Mouse (Mus musculus) cerebellum, adult 11 months (tissue): ENCODE data around the gene Slc25a31.

Experiments
- DNase-seq: peaks from one replicate; pipeline ENCODE4 v3.0.0; 2022

Gene Slc25a31

DNA sequence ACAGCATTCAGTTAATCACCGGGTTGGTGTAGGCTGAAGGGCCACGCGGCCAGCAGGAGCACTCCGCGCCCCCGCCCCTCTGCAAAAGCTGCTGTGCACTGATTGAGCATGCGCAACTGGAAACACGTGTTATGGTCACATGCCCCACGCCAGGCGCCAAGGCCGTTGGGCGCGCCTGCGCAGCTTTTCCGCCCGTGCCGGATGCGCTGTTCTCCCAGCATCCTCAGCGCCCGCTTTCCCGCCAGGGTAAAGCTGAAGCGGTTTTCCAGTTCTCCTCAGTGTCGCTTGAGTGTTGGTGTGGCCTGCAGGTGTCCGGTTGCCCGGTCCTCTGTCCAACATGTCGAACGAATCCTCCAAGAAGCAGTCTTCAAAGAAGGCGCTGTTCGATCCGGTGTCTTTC lies at the start of gene Slc25a31:
TSS of gene Slc25a31 (plus strand) at position 201 of the 400 bp plus-strand sequence.
- DNase-seq = no peak

DNA sequence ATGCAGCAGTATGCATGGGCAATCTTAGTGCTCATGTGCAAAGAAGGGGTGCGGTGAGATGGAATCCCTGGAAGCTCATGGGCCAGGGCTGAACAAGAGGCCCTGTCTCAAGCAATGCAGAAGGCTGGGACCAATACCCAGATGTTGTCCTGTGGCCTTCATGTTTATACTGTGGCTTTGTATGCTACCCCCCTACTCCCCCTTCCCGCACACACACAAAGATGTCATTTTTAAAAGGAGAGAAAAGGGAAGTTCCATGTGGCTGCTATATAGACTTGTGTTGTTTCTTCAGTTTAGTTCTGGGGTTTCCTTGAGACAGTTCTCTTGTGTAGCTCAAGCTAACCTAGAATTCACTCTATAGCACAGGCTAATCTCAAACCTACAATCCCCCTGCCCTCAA lies 48.4 kb upstream of the Slc25a31 start:
- DNase-seq = no peak

DNA sequence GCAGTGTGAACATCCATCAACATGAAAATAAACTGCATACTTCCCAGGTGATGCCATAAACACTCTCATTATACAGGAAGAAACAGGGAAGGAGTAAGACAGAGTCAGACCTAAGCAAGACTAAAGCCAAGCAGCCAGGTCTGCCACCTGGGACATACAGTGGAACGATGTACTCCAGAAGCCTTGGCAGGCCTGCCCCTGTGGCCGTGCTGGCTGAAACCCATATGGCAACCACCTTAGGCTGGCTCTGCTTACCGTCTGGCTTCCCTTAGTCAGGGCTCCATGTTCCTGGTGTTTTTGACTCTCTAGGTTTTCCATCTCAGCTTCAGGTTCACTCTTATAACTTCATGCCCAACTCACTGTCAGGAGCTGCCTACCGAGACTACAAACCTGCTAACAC lies 42.5 kb upstream of the Slc25a31 start:
- DNase-seq = peak; percentile 33

DNA sequence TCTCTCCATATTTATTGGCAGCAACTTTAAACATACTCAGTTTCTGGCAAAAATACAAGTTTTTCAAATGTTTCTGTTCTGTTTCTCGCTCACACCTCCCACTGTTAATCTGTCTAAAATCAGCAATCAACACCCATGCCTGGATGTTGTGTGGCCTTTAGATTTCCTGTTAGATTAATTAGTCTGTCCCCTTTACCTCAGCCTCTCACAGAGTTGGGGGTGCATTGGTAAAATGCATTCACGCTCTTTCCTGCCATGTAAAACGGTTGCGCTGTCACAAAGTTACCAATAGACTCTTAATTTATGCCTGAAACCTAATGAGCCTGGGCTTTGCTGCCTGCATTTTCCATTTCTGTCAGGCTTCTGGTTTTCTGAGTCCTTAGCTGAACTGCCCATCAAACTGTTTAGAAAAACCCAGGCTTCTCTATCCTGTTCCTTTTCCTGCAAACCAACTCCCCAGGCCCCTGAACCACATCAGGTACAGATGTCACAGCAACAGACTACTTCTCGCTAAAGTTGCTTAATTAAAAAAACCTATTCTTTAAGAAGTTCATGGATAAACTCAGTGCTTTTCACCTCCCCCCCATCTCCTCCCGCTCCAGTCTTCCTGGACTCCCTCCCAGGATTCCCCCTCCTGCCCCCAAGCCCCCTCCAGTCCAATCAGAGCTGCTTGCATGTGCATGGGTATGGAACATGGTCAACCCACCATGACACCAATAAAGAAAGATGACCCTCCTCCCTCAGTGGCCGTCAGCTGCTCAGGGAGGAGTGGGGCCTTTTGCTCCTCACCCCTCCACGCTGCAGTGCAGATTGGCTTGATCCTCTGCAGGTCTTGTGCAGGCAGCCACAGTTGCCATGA lies 41.6 kb upstream of the Slc25a31 start:
- DNase-seq = no peak

DNA sequence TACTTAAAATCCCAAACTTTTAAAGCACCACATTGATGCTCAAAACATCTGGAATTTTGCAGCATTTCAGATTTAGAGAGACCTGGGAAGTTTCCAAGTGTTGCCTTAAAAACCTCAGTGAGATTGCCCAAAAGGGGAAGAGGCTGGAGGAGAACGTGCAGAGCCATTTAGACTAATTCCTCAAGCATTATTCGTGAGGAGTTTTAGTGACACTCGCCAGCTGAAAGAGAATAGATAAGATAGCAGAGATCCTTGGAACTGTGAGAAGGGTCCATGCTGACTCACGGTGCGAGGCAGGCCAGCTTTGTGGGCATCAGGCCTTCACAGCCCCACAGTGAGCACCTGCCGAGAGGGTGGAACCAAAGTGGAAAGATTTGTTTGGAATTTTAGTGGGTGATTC lies 39.8 kb upstream of the Slc25a31 start:
- DNase-seq = no peak

DNA sequence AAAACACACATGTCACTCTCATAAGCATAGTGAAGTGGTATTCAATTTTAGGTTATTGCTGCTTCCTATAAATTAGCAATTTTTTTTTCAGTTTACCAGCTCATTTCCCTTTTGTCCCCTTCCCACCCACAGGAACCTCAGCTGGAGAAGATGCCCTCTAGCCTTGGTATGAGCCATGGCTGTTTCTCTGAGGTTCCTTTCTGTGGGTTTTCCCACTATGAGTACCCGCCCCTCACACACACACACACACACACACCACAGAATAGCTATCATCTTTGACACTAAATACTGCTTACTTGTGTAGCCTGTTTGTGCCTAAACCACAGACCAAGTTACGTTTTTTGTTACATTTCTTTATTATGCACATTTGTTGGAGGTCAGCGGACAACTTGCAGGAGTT lies 39.3 kb upstream of the Slc25a31 start:
- no peak for DNase-seq

DNA sequence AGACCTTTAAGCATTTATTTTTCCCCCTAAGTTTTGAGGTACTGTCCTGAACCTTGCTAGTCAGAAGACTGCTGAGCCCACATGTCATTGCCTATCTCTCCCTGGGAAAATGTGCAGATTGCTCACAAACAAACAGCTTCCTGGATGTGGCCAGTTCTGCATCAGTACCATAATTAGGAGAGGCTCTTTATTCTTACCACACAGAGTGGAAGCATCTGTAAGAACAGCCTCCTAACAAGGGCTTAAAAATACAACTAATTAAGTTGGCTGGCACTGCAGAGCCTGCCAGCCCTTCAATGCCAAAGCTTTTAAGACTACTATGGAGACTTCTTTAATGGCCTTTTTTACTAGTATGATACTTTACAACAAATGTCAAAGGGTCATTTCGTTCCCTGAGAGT lies 35.1 kb upstream of the Slc25a31 start:
- DNase-seq = no peak

DNA sequence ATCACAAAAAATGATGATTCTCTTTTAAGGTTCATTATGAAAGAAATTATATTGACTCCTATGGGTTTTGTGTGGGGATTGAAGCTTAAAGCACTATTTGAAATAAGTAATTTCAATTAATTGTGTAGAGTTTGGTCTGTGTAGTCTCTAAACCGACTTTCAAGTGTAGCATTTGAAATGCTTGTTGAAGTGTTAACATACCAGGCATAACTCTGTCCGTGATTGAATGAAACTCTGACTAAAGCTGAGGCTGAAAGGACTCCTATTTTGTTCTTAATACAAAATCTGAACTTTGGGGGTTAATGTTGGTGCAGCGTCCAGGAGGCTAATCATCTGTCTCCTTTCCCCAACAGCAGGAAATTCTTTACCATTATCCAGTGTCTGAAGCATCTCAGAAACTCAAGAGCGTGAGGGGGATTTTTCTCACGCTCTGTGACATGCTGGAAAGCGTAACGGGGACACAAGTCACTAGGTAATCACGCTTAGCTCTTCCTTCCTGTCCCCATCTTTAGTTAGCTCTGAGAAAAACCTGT lies 33.7 kb upstream of the Slc25a31 start:
- DNase-seq = no peak

DNA sequence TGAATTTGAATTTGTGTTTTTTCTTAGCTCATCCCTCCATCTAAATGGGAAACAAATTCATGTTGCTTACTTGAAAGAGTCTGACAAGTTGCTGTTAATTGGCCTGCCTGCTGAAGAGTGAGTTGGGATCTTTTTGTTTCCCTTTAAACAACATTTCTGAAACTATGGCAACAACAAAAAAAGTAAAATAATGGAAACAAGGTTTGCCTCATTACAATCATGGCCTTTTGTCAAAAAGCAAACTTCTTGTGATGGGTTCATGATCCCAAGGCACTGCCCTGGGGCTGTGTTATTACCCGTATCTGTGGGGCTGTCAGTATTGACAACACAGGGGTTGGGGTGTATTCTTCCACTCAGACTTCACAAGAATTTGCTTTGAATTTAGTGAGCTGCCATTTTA lies 29.8 kb upstream of the Slc25a31 start:
- no peak for DNase-seq

DNA sequence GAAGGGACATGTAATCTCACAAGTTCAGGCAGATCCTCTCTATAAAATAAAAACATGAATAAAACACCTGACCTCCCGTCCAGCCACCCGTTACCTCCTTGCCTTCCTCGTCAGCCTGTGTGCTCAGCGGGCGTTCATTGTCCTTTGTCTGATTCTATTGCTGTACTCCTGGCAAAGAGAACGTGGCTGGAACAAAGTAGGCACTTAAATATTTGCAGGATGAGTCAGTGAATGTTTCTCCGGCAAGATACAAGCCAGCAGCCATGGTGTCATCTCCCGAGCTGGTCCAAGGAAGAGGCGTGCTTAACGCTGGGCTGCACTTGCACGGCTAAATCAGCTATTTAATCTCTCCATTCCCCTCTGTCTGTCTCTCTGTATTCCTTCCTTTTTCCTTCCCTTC lies 26.3 kb upstream of the Slc25a31 start:
- DNase-seq = no peak

DNA sequence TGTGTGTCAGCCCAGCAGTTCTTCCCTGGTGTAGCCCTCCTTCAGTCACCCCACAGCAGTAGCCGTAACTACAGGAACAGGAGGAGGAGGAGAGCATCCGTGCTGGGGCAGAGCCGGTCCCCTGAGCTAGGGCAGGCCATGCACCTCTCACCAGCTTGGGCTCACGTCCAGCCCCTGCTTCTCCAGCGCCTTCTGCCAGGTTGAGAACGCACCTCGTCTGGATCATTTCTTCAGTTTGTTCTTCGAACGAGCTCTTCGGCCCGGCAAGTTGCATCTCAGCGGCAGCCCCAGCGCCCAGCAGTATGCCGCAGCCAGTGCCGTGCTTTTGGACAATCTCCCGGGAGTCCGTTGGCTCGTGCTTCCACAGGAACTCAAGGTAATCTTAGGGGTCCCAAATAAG lies 25.5 kb upstream of the Slc25a31 start:
- peak; percentile 33 for DNase-seq

DNA sequence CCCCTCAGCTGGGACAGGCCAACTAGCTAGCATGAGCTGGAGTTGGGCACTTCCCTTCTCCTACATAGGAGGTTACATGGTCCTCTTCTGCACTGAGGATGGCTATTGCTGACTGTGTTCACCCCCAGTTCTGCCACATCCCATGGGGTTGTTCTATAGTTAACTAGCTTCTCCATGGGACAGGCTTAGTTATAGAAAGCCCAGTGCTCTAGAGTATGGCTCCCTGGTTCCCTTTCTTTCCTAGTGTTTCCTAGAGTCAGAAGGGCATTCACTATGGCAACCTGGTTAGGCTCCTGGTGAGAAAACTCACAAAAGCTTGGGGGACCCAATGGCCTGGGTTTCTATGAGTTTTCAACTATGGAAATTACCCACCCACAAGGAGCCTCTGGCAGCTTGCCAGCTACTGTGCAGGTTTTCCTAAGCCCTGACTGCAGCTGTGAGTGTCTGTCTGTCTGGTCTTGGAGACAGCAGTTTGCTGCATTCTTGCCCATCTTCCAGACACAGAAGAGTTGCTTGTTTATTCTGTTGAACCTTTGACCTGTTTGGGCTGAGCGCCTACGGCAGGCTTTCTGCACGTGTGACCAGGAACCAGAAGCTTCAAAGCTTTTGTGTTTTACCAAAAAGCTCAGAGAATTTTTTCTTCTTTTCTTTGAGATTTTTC lies 22.7 kb upstream of the Slc25a31 start:
- no peak for DNase-seq

DNA sequence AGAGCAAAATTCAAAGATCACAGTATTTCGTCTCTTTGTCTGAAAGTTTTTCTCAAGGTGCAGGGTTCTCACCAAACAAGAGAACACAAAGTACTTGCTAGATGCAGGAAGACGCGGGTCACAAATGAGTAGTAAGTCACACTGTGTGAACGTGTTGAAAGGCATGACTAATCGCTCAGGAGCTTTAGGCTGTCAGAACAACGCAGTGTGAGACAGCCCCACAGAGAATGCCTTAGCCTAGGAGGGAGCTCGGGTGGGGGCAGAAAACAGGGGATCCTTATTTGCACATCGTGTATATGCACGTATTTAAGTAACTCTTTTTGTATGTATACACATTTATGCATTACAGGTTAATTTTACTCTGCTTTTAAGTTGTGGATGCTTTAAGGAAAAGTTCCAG lies 21.8 kb upstream of the Slc25a31 start:
- no peak for DNase-seq

DNA sequence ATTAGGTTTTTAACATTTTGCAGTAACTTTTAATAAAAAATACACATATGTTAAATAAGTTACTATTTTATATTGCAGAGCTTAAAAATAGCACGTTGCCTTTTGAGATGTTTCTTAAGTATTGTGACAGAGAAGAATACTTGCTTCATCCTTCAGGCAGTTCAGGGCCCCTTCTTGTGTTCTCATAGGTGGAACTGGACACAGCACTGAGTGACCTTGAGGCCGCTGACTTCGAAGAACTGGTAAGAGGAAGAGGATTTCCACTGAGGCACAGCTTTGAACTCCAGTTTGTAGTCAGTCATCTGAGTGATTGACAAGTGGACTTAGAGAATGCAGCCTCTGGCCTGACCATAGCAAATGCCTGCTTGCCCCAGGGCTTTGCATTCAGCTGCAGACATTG lies 21.1 kb upstream of the Slc25a31 start:
- DNase-seq = no peak

DNA sequence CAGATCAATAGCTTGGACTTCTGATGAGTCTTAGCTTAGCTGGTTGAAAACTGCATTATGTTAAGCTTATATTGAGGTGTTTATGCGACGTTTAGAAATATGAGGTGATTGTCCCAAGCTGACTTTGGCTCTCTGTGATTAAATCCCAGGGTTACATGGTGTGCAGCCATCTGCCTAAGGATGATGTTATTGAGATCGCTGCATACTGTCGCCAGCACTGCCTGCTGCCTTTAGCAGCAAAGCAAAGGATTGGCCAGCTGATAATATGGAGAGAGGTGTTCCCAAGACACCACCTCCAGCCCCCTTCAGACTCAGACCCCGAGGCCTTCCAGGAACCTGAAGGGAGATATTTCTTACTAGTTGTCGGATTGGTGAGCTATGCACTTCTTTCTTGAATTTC lies 17.1 kb upstream of the Slc25a31 start:
- DNase-seq = peak; percentile 36

DNA sequence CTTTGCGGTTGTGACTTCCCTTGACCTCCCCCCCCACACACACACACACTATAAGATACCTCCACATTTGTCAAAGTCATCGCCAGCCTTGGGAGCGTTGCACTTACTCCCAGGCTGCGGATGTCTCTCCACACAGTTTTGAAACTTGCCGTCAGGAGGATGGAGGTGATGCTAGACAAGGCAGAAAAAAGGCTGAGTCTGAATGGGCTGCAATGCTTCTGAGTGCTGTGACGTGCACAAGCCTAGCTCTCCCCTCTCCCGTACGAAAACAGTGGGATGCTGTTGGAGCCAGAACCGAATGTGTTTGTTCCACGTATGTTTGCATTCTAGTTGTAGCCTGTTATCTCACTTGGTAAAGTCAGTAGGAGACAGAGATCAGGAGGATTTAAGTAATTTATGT lies 15.2 kb upstream of the Slc25a31 start:
- DNase-seq = no peak

DNA sequence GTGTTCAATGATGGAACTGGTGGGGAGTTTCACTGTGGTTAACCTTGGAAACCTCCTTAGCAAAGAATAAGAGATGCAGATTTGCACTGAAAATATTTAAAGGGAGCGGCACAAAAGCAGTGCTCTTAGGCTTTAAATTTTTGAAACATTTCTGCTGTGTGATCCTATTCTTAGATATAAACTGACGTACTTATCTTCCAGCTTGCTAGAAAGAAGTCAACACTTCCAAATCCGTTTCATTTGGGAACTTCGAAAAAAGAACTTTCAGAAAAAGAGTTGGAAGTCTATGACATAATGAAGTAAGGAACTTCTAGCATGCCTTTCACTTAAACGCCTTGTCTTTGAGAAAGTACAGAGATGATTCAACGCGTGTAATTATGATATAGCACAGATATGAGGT lies 14.7 kb upstream of the Slc25a31 start:
- DNase-seq = no peak

DNA sequence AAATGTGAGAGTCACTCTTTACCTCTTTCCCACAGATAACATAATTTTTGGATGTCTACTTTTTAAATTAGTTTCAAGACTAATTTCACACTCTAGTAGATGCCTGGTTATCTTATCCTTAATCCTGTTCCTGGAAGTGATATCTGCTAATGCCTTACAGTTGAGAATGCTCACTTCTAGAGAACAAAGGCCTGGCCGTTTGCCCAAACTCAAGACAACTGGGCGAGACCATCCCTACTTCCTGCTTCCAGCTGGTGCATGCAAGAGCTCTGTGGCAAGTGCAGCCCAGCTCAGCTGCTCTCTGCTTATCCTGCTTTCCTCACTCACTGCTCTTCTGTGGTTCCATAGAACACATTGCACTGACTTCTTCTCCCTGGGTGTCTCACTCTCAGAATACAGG lies 14.2 kb upstream of the Slc25a31 start:
- DNase-seq = no peak

DNA sequence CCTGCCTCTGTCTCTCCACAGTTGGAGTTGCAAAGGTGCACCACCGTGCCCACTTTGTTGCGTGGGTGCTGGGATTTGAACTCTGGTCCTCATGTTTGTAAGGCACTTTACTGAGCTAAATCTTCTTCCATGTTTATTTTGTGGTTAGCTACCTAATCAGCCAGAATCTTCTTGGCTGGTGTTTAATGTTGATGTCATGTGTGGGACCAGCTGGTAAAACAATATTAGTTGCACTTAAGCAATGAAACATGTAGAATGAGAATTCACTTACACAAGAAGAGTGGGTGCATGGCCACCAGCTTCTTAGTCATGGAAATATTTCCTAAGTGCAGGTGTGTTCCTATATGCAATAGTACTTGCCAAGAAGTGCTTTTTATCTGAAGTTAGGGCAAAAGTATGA lies 13.5 kb upstream of the Slc25a31 start:
- no peak for DNase-seq

DNA sequence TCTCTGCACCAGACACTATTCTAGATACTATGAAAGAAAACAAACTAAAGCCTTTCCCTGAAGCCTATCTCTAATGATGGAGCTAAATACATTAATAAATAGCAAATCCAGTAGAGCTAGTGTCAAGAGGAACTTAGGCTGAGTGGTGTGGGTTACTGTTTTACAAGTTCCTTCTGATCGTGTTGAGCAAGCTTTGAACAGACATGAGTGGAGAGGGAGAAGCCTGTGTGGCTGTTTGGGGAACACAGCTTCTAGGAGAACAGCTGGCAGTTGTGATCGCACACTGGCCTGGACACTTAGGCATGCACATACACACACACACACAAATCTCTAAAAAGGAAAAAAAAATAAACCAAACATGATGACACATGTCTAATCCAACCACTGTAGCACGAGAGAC lies 9.8 kb upstream of the Slc25a31 start:
- DNase-seq = no peak

DNA sequence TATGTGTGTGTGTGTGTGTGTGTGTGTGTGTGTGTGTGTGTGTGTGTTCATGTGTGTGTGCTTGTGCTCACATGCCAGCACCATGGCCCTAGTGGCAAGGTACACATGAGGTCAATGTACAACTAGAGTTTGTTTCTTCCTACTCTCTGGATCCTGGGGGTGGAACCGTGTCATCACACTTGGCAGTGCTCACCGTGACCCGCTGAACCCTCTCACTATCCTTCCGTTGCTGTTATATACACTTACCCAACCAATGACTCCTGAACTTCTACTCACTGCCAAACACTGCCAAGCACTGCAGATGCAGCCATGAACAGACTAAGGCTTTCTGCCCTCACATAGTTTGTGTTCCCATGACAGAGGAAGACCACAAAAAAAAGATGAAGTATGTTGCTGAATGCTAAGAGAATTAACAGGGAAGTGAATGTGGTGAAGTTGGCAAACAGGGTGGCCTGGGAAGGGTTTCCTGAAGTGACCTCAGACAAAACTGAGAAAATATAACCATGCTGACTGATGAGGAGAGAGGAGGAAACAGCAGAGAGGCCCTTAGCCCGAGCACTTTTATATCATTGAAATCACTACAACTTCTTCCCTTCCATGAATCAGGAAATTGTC lies 3.7 kb upstream of the Slc25a31 start:
- no peak for DNase-seq

DNA sequence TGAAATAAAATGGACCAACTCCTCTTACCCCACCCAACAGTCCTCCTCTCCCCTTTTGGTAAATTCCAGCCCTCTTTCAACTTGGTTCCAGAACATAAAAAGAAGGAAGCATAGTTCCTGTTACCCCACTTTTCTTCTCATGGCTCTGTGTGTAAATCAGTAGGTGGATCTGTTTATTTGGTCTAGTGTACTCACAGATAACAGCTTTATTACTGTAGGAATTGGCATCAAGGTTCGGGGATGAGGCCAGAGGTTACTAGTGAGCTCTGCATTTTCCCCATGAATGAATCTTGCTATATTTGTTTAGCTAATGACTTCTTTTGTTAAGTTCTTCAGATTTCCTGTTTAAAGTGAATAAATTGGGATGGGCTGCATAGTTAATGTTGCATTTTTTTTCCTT lies 7.4 kb downstream of the Slc25a31 start:
- DNase-seq = no peak

DNA sequence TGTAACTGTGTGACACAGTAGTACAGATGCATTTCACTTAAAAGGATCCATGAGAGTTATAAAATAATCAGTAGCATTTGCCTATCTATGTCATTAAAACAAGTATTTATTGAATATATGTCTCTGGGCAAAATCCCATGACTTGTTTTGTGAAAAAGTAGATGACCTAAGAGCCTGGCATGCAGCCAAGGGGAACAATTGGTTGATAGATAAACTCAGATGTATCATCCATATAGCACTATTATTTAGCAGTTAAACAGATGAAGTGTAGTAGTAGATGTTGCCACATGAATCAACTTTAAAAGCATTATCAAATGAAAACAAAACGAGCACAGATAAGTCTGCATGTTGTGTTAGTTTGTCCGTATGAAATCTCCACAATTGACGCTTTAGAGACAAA lies 10.4 kb downstream of the Slc25a31 start:
- DNase-seq = no peak

DNA sequence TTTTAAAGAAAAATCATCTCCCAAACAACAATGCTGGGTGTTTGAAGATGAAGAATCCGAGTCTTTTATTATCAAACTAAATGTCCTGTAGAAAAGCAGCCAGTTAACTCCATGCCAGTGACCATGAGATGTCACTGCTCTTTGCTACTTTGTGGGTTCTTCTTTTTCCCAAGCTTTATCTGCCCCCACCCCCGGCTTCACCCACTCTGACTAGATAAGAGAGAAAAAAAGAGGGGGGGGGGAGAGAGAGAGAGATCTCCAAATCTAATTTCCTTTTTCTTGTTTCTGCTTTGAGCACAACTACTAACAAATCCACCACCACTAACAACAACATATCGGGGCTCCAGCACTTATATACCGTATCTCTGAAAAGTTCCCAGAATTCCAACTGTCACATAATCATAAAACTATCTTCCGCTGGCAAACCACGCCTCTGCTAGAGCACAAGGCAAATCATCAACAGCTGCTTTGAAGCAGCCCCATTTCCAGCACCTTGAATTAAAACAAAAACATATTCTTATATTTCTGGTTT lies 29.8 kb downstream of the Slc25a31 start:
- no peak for DNase-seq
